Mouse (Mus musculus) intestine, postnatal 0 days (tissue): Measurements from ENCODE around the gene Mthfsd. TPM values are rescaled to one million over a fixed set of nuclear protein-coding genes. Genes with fewer than 3 reads are reported as not detected.
A peak's percentile ranks its signal among the peaks of the same experiment; 100 is the strongest.
"Not testable (repeated sequence)": the region's sequence is repeated elsewhere in the genome, so short reads cannot be mapped to it uniquely, and the experiment has no call there.

Source experiments
- ATAC-seq: fragments of 200-750 bp; cut with Nextera tagmentation; 2 replicates; pipeline ENCODE4 v1.8.0; 2017; ENCODE audit warnings: mild to moderate bottlenecking, moderate TSS enrichment, moderate library complexity
- H3K27ac ChIP-seq: fragments of 300-500 bp; sonication (generic); 2 replicates; pipeline ENCODE4 v1.5.1; 2014; ENCODE audit warnings: mild to moderate bottlenecking, low read depth, low read length, moderate library complexity
- H3K27me3 ChIP-seq: fragments of 300-500 bp; sonication (generic); replicated peaks from 2 replicates; pipeline ENCODE4 v1.6.1; 2014; ENCODE audit warnings: low read length, mixed read lengths; ENCODE audit not compliant: control insufficient read depth, insufficient read depth
- H3K36me3 ChIP-seq: fragments of 300-500 bp; sonication (generic); 2 replicates; pipeline ENCODE4 v1.6.1; 2014; ENCODE audit warnings: mild to moderate bottlenecking, moderate library complexity; ENCODE audit not compliant: control insufficient read depth, insufficient read depth
- H3K4me1 ChIP-seq: fragments of 300-500 bp; sonication (generic); replicated peaks from 2 replicates; pipeline ENCODE4 v1.6.1; 2014; ENCODE audit warnings: antibody characterized with exemption, low read length, mixed read lengths; ENCODE audit not compliant: control insufficient read depth, insufficient read depth
- H3K4me2 ChIP-seq: fragments of 300-500 bp; sonication (generic); replicated peaks from 2 replicates; pipeline ENCODE4 v1.6.1; 2014; ENCODE audit warnings: low read depth, mild to moderate bottlenecking, moderate library complexity
- H3K4me3 ChIP-seq: fragments of 300-500 bp; sonication (generic); 2 replicates; pipeline ENCODE4 v1.5.1; 2014; ENCODE audit warnings: low read depth, low read length
- H3K9ac ChIP-seq: fragments of 300-500 bp; sonication (generic); 2 replicates; pipeline ENCODE4 v1.6.1; 2014; ENCODE audit warnings: mild to moderate bottlenecking, low read depth, low read length
- H3K9me3 ChIP-seq: fragments of 300-500 bp; sonication (generic); 2 replicates; pipeline ENCODE4 v1.6.1; 2016; ENCODE audit warnings: mixed run types; ENCODE audit not compliant: control insufficient read depth
- CTCF ChIP-seq: sonication (generic); IDR thresholded peaks from 2 replicates; pipeline ENCODE4 v1.5.1; 2016; ENCODE audit warnings: low read depth, mild to moderate bottlenecking, control low read depth, antibody characterized with exemption, moderate library complexity
- WGBS: fragments of 180-500 bp; shearing (Covaris S2); extraction: QIAGEN DNeasy Blood & Tissue Kit; methylation state at CpG from one replicate; pipeline ENCODE4 v1.1.7; 2014; 5-methylcytosine and 5-hydroxymethylcytosine counted together
- polyA plus RNA-seq: library from polyadenylated mRNA; unstranded; fragments of >200 nt; fragmentation: Nextera tagmentation; extraction: Ambion mirVana; gene quantifications from 2 replicates; pipeline ENCODE4 v1.2.1, GENCODE M21; 2015

Gene Mthfsd
- polyA plus RNA-seq = 24.9 and 25.1 TPM in 2 replicates

GRCm38 (mm10) chr8:121107668-121108656 lies at the start of gene Mthfsd:
Gene Mthfsd, minus strand, starts transcription at chr8:121108392.
- Histone ChIP-seq H3K9me3 (no peaks in the 10 kb centered on the region), H3K27ac (peak within 1 kb of the TSS; percentile 79), H3K4me3 (peak within 1 kb of the TSS; percentile 91), H3K27me3 (peaks cover 4% of the 10 kb centered on the region; the same call in 1 of the 2 replicates), H3K9ac (peak within 1 kb of the TSS; percentile 83), H3K4me2 (peak within 1 kb of the TSS; percentile 91), H3K4me1 (0 out of 2 replicates have a peak, but pooled peaks cover 8% of the 10 kb centered on the region), H3K36me3 (peaks cover 22% of the 10 kb centered on the region)
- peak; percentile 87 for ATAC-seq
- under 1% methylated on average over 75 of the region's 75 CpGs for WGBS
- TF ChIP-seq CTCF = 0 out of 2 replicates have a peak, but pooled peaks have one; percentile 22

GRCm38 (mm10) chr8:121156990-121157491 lies 48.8 kb upstream of the Mthfsd start:
- 86% methylated on average over 7 of the region's 7 CpGs for WGBS
- Histone ChIP-seq H3K27ac (no peak overlapping the region), H3K9ac (no peak overlapping the region), H3K4me3 (no peak overlapping the region), H3K4me1 (no peaks in the 10 kb centered on the region), H3K36me3 (no peaks in the 10 kb centered on the region), H3K27me3 (no peaks in the 10 kb centered on the region), H3K9me3 (no peaks in the 10 kb centered on the region), H3K4me2 (no peak overlapping the region)
- no peak for TF ChIP-seq CTCF
- ATAC-seq = no peak

GRCm38 (mm10) chr8:121152394-121152793 lies 44.2 kb upstream of the Mthfsd start:
- Histone ChIP-seq H3K27me3 (no peaks in the 10 kb centered on the region), H3K36me3 (no peaks in the 10 kb centered on the region), H3K9ac (no peak overlapping the region), H3K4me2 (no peak overlapping the region), H3K4me3 (no peak overlapping the region), H3K4me1 (no peaks in the 10 kb centered on the region), H3K27ac (no peak overlapping the region), H3K9me3 (no peaks in the 10 kb centered on the region)
- 48% methylated on average over 12 of the region's 12 CpGs for WGBS
- ATAC-seq = no peak
- no peak for TF ChIP-seq CTCF

- Histone ChIP-seq H3K27me3 (no peaks in the 10 kb centered on the region), H3K4me1 (no peaks in the 10 kb centered on the region), H3K36me3 (no peaks in the 10 kb centered on the region), H3K27ac (no peak overlapping the region), H3K4me2 (no peak overlapping the region), H3K9me3 (no peaks in the 10 kb centered on the region), H3K4me3 (no peak overlapping the region), H3K9ac (no peak overlapping the region)
- 10% methylated on average over 8 of the region's 8 CpGs for WGBS
- ATAC-seq = peak; percentile 28; the same call in 1 of the 2 replicates
- no peak for TF ChIP-seq CTCF
Observed at GRCm38 (mm10) chr8:121148573-121149083, 40.4 kb upstream of the Mthfsd start.

- not testable (repeated sequence) for ATAC-seq, H3K9ac ChIP-seq, H3K4me2 ChIP-seq, H3K27me3 ChIP-seq, H3K4me1 ChIP-seq, H3K4me3 ChIP-seq, H3K36me3 ChIP-seq, H3K27ac ChIP-seq, H3K9me3 ChIP-seq
- 66% methylated on average over 4 of the region's 6 CpGs for whole genome bisulfite sequencing
Observed at GRCm38 (mm10) chr8:121145457-121146134, 37.4 kb upstream of the Mthfsd start.

- no peak for ATAC-seq
- Histone ChIP-seq H3K27ac (no peak overlapping the region), H3K4me3 (no peak overlapping the region), H3K27me3 (no peaks in the 10 kb centered on the region), H3K4me2 (no peak overlapping the region), H3K4me1 (no peaks in the 10 kb centered on the region), H3K9ac (no peak overlapping the region), H3K36me3 (no peaks in the 10 kb centered on the region), H3K9me3 (peaks cover 4% of the 10 kb centered on the region; the same call in 1 of the 2 replicates)
- peak; percentile 20; the same call in 1 of the 2 replicates for TF ChIP-seq CTCF
- 93% methylated on average over 6 of the region's 6 CpGs for WGBS
Observed at GRCm38 (mm10) chr8:121136856-121137255, 28.7 kb upstream of the Mthfsd start.
